Mouse (Mus musculus): ENCODE data around the gene Aqp9. TPM values are rescaled to one million over a fixed set of nuclear protein-coding genes. Genes with fewer than 3 reads are reported as not detected.

Gene Aqp9
- total and polyA plus RNA-seq, 3 experiments = 0.08 TPM; not detected in 2

DNA sequence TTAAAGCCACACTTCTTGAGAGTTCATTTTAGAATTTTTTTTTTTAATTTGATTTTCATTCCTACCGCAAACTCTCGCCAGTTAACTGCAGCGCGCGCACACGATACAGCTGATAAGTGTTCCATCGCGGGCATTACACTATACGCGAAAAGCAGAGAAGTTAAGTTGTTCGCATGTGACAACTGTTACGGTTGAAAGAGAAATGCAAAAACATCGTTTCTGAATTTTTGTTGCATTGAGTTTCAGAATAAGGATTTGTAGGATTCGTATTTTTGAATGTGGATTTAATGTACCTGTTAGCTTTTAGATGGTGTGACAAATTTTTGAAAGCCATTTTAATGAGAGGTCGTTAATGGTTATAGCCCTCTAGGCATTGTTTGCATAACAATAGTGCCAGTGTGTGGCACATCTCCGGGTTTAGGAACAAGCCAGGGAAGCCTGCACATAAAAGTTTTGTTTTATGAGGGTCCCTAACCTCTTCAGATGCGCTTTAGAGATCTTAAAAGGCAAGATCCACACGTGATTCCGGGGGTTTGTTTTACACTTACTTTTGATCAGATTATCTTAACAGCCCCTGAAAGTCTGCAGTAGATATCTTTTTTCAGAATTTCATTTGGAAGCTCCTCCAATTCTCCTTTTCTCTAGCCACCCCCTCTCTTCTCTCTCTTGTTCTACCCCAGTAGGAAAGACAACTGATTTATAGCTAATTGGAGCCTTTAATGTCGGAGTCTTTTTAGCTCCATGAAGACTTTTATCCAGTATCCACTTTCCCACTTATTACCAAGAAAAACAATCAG, 48.7 kb upstream of the Aqp9 start:
- no peak for TF ChIP-seq GABPA (IDR thresholded peaks at IDR 0.05; ENCODE audit: insufficient replicate concordance, low read depth, low read length)
- TF ChIP-seq JUN (IDR thresholded peaks at IDR 0.05; ENCODE audit: insufficient read depth, low read depth, low read length) = no peak
- TF ChIP-seq POLR2A (IDR thresholded peaks at IDR 0.05; ENCODE audit: low read depth, low read length) = no peak
- TF ChIP-seq SIN3A (IDR thresholded peaks at IDR 0.05; ENCODE audit: low read length) = no peak
- no peak for TF ChIP-seq POLR2AphosphoS2 (IDR thresholded peaks at IDR 0.05; ENCODE audit: low read depth, low read length)
- no peak for TF ChIP-seq CHD2 (IDR thresholded peaks at IDR 0.05; ENCODE audit: low read length)
- TF ChIP-seq EP300 (IDR thresholded peaks at IDR 0.05; ENCODE audit: low read length) = no peak
- no peak for TF ChIP-seq MAFK (IDR thresholded peaks at IDR 0.05; ENCODE audit: insufficient replicate concordance, low read length)
- no peak for TF ChIP-seq MAX (IDR thresholded peaks at IDR 0.05; ENCODE audit: low read length)
- TF ChIP-seq NRF1 (IDR thresholded peaks at IDR 0.05; ENCODE audit: low read depth, low read length) = no peak
- no peak for TF ChIP-seq USF2 (conservative IDR thresholded peaks at IDR 0.05; ENCODE audit: low read depth, low read length)
- no peak for TF ChIP-seq NELFE (IDR thresholded peaks at IDR 0.05; ENCODE audit: low read depth, low read length)
- no peak for TF ChIP-seq RCOR1 (conservative IDR thresholded peaks at IDR 0.05; ENCODE audit: low read depth, low read length)
- TF ChIP-seq IRF4 (IDR thresholded peaks at IDR 0.05; ENCODE audit: low read depth, low read length) = no peak
- no peak overlapping the region for H3K9ac ChIP-seq (ENCODE audit: insufficient read depth, low read depth)
- dilution Hi-C loops (cut with MboI; ENCODE audit: extremely low pct_ligation_motif_present, extremely low pct_unique_long_range_greater_than_20kb, low sequenced_read_pairs) (no loop called here), in situ Hi-C loops (cut with MboI; ENCODE audit: low pct_ligation_motif_present, low pct_unique_long_range_greater_than_20kb, low sequenced_read_pairs) (loop anchor here (10.0 to 25.0 kb wide), 3 partner anchors 98 to 395 kb away; no protein-coding TSS in a partner anchor)
- H3K4me1 ChIP-seq (ENCODE audit: control insufficient read depth in 1 of 2, insufficient read depth in 2 of 2) = peaks cover 0 to 7% of the 10 kb centered on the region in 2 experiments; a peak in 2 of 4 replicates
- H3K27ac ChIP-seq (ENCODE audit: insufficient read depth, low read depth) = no peak overlapping the region
- H3K4me2 ChIP-seq (ENCODE audit: insufficient read depth, low read depth, poor library complexity, severe bottlenecking) = no peak overlapping the region
- DNase-seq (ENCODE audit: extremely low read depth) = no peak
- no peaks in the 10 kb centered on the region for H3K27me3 ChIP-seq (replicated peaks)
- H3K9me3 ChIP-seq (replicated peaks; ENCODE audit: low read length) = peaks cover 13% of the 10 kb centered on the region
- H3K4me3 ChIP-seq (replicated peaks in 1 of 3; ENCODE audit: low read depth in 2 of 3, low read length in 2 of 3, poor library complexity in 1 of 3) = no peak overlapping the region
- no peaks in the 10 kb centered on the region for H3K36me3 ChIP-seq (replicated peaks in 1 of 2; ENCODE audit: control insufficient read depth in 1 of 2, insufficient read depth in 1 of 2, low read length in 1 of 2)
- no peaks in the 10 kb centered on the region for H3K79me2 ChIP-seq (replicated peaks; ENCODE audit: control insufficient read depth, extremely low read depth, insufficient read depth, poor library complexity, severe bottlenecking)

DNA sequence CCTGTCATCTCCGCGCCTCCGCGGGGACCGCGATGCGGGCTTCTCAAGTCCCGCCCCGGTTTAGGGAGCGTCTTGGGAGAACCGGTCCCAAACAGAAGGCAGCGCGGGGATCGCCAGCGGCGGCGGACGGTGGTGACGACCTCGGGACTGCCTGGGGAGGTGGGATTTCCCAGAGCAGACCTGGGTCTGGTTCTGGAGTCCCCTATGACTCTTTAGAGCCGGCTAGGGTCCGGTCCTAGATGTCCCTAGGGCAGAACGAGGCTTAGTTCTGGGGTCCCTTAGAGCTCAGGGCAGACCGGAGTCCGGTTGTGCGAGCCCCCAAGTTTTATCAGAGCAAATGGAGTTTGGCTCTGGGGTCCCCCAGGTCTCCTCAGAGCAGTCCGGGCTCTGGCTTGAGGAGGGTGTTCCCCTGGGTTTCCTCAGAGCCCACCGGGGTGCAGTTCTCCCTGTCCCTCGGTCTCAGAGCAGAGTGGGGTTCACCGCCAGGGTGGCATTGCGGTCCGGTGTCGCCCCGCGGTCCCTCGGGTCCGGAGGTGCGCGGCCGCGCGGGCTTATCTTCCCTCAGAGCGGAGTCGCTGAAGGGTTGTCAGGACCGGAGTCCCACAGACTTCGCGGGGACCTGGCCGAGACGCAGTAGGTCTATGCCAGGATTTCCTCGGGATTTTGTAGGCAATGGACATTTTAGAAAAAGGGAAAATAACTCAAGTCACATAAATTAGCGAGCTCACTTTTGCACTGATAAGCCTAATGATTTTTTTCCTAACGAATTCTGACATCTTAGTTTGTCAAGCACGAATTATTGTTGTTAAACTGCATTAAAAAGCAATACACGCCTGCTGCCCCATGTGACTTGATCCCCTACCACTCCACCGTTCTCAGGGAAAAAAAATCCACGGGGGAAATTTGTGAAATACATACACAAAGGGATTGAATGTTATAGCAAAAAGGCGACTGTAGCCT, 47.8 kb upstream of the Aqp9 start:
- peaks cover 0 to 7% of the 10 kb centered on the region in 2 experiments; a peak in 2 of 4 replicates for H3K4me1 ChIP-seq (ENCODE audit: control insufficient read depth in 1 of 2, insufficient read depth in 2 of 2)
- H3K4me3 ChIP-seq (replicated peaks in 1 of 3; ENCODE audit: low read depth in 2 of 3, low read length in 2 of 3, poor library complexity in 1 of 3) = no peak overlapping the region
- H3K36me3 ChIP-seq (replicated peaks in 1 of 2; ENCODE audit: control insufficient read depth in 1 of 2, insufficient read depth in 1 of 2, low read length in 1 of 2) = no peaks in the 10 kb centered on the region
- no peak overlapping the region for H3K4me2 ChIP-seq (ENCODE audit: insufficient read depth, low read depth, poor library complexity, severe bottlenecking)
- no peak overlapping the region for H3K9ac ChIP-seq (ENCODE audit: insufficient read depth, low read depth)
- in situ Hi-C loops (cut with MboI; ENCODE audit: low pct_ligation_motif_present, low pct_unique_long_range_greater_than_20kb, low sequenced_read_pairs) = loop anchor here (10.0 to 25.0 kb wide), 3 partner anchors 98 to 396 kb away; no protein-coding TSS in a partner anchor
- no peak overlapping the region for H3K27ac ChIP-seq (ENCODE audit: insufficient read depth, low read depth)
- TF ChIP-seq POLR2AphosphoS2 (IDR thresholded peaks at IDR 0.05; ENCODE audit: low read depth, low read length) = no peak
- no peak for TF ChIP-seq CTCF (conservative IDR thresholded peaks at IDR 0.05 in 1 of 2, IDR thresholded peaks at IDR 0.05 in 1 of 2; ENCODE audit: low read depth in 2 of 2, low read length in 2 of 2)
- no peak for TF ChIP-seq RAD21 (IDR thresholded peaks at IDR 0.05; ENCODE audit: low read depth, low read length)
- no peak for TF ChIP-seq IRF4 (IDR thresholded peaks at IDR 0.05; ENCODE audit: low read depth, low read length)
- TF ChIP-seq MXI1 (IDR thresholded peaks at IDR 0.05; ENCODE audit: low read depth, low read length) = no peak
- no peak for TF ChIP-seq POLR2A (IDR thresholded peaks at IDR 0.05; ENCODE audit: low read depth, low read length)
- no peak for TF ChIP-seq NRF1 (IDR thresholded peaks at IDR 0.05; ENCODE audit: low read depth, low read length)
- TF ChIP-seq PAX5 (IDR thresholded peaks at IDR 0.05; ENCODE audit: low read length) = no peak
- TF ChIP-seq SMC3 (IDR thresholded peaks at IDR 0.05; ENCODE audit: low read depth, low read length) = no peak
- TF ChIP-seq MAFK (IDR thresholded peaks at IDR 0.05; ENCODE audit: insufficient replicate concordance, low read length) = no peak
- no peak for TF ChIP-seq MYC (IDR thresholded peaks at IDR 0.05; ENCODE audit: low read depth, low read length)
- TF ChIP-seq SIN3A (IDR thresholded peaks at IDR 0.05; ENCODE audit: low read length) = no peak
- TF ChIP-seq JUND (conservative IDR thresholded peaks at IDR 0.05; ENCODE audit: low read depth, low read length) = no peak
- no peak for TF ChIP-seq E2F4 (IDR thresholded peaks at IDR 0.05; ENCODE audit: insufficient replicate concordance, low read depth, low read length)
- TF ChIP-seq USF2 (conservative IDR thresholded peaks at IDR 0.05; ENCODE audit: low read depth, low read length) = no peak
- no peak for TF ChIP-seq ZNF384 (IDR thresholded peaks at IDR 0.05; ENCODE audit: low read depth, low read length)
- TF ChIP-seq CHD2 (IDR thresholded peaks at IDR 0.05; ENCODE audit: low read length) = no peak
- TF ChIP-seq ETS1 (conservative IDR thresholded peaks at IDR 0.05; ENCODE audit: low read depth, low read length) = no peak
- no peak for TF ChIP-seq MAX (IDR thresholded peaks at IDR 0.05; ENCODE audit: low read length)
- H3K27me3 ChIP-seq (replicated peaks) = no peaks in the 10 kb centered on the region
- dilution Hi-C loops (cut with MboI; ENCODE audit: extremely low pct_ligation_motif_present, extremely low pct_unique_long_range_greater_than_20kb, low sequenced_read_pairs) = no loop called here
- no peak for DNase-seq (ENCODE audit: extremely low read depth)
- H3K9me3 ChIP-seq (replicated peaks; ENCODE audit: low read length) = peaks cover 13% of the 10 kb centered on the region
- H3K79me2 ChIP-seq (replicated peaks; ENCODE audit: control insufficient read depth, extremely low read depth, insufficient read depth, poor library complexity, severe bottlenecking) = no peaks in the 10 kb centered on the region

Data from CH12.LX (cell line).